30 mouse cellular contexts compared by ENCODE assay signal in the genomic region with DNA sequence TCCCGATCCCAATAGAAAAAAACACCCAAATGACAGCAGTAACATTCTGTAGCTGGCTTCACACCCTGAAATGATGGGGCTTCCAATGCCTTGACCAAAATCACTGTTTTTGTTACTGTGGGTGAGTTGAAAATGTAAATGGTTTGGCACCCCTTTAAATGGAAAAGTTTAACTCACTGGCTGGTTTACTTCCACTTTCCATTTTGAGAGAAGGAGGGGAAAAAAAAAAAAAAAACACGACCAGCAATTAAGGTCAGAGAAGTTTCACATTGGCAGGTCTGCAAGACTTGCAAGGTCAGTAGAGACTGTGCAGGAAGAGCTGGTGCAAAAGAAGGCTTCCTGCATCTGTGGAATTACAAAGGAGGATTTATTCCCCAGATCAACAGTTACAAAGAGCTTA.
DNase-seq lines count a peak whose midpoint lies in the region; ATAC-seq and TF ChIP-seq lines count a peak whose summit lies in the region.
"Had no signal": no experiment of that assay in that cellular context is flagged by ENCODE, and none has a peak within 500 bp of the region (broad histone marks: within the 10 kb centered on the region; RNA-seq: fewer than 3 reads in every experiment).

No protein-coding gene starts in this region.

- no peaks in the 10 kb centered on the region for H3K36me3 ChIP-seq in kidney, adult 2 months (ENCODE audit: control insufficient read depth, insufficient read depth, low read length)
- H3K36me3 ChIP-seq in splenic B cell, adult 2 months (ENCODE audit: control insufficient read depth, insufficient read depth, low read length, poor library complexity, severe bottlenecking) = no peaks in the 10 kb centered on the region
- no peaks in the 10 kb centered on the region for H3K36me3 ChIP-seq in intestine, embryonic 16.5 days (ENCODE audit: control insufficient read depth, insufficient read depth, low read length)
- H3K36me3 ChIP-seq: embryonic facial prominence, embryonic 12.5 days; heart, embryonic 10.5 days; heart, embryonic 15.5 days; intestine, embryonic 15.5 days; midbrain, embryonic 13.5 days; neural tube, embryonic 13.5 days had no signal

- DNase-seq in adrenal gland, adult 2 months = peak; percentile 27
- DNase-seq in adrenal gland, adult 18-20 months (ENCODE audit: low spot score in 2 of 2) = no peak
- peak; percentile 10 for DNase-seq in kidney, adult 2 months
- no peak for DNase-seq in kidney, adult 9 months
- DNase-seq in ES-CJ7 (ENCODE audit: low read depth, low spot score) = peak; percentile 40
- peak; percentile 23 for DNase-seq in splenic B cell, adult 2 months (ENCODE audit: low read depth, low spot score)
- DNase-seq: adrenal gland, postnatal 25 days; cerebellum, adult 11 months; cerebellum, adult 9-10 months; cerebellum, postnatal 36 days; embryo, embryonic 11 days; gastrocnemius, postnatal 10 days; layer of hippocampus, adult 9-11 months; liver; lung, adult 2 months; lung, postnatal 10 days; thymus, postnatal 14 days had no signal

- H3K27ac ChIP-seq in kidney, adult 2 months (ENCODE audit: insufficient read depth, low read depth, low read length) = no peak overlapping the region
- H3K27ac ChIP-seq in intestine, embryonic 16.5 days (ENCODE audit: low read length) = no peak overlapping the region
- H3K27ac ChIP-seq: embryonic facial prominence, embryonic 12.5 days; heart, embryonic 10.5 days; heart, embryonic 15.5 days; hindbrain, postnatal 0 days; intestine, embryonic 15.5 days; kidney, postnatal 0 days; liver, embryonic 14.5 days; macrophage; midbrain, embryonic 13.5 days; neural tube, embryonic 13.5 days had no signal

- no peak overlapping the region for H3K4me2 ChIP-seq in intestine, embryonic 16.5 days (ENCODE audit: low read depth, low read length)
- H3K4me2 ChIP-seq: embryonic facial prominence, embryonic 12.5 days; heart, embryonic 15.5 days; intestine, embryonic 15.5 days; midbrain, embryonic 13.5 days; neural tube, embryonic 13.5 days had no signal

- ATAC-seq in intestine, embryonic 16.5 days = no peak
- ATAC-seq: activated CD4-positive, CD25-positive, alpha-beta regulatory T cell, adult 4 months; forebrain, embryonic 16.5 days; hindbrain, postnatal 0 days; intestine, embryonic 15.5 days; midbrain, embryonic 13.5 days had no signal

- no peaks in the 10 kb centered on the region; the same call in 1 of the 2 replicates for H3K27me3 ChIP-seq in kidney, adult 2 months (replicated peaks; ENCODE audit: control insufficient read depth, insufficient read depth, low read length)
- H3K27me3 ChIP-seq in splenic B cell, adult 2 months (ENCODE audit: control insufficient read depth, insufficient read depth, low read length, poor library complexity, severe bottlenecking) = no peaks in the 10 kb centered on the region
- H3K27me3 ChIP-seq in intestine, embryonic 16.5 days (replicated peaks; ENCODE audit: control insufficient read depth, insufficient read depth, low read length) = no peaks in the 10 kb centered on the region
- H3K27me3 ChIP-seq: embryonic facial prominence, embryonic 12.5 days; heart, embryonic 15.5 days; intestine, embryonic 15.5 days had no signal

- H3K4me1 ChIP-seq in kidney, adult 2 months (ENCODE audit: control insufficient read depth, insufficient read depth, low read length) = peaks cover 9% of the 10 kb centered on the region; the same call in 1 of the 2 replicates
- no peaks in the 10 kb centered on the region for H3K4me1 ChIP-seq in intestine, embryonic 16.5 days (ENCODE audit: control insufficient read depth, insufficient read depth, low read length)
- H3K4me1 ChIP-seq: intestine, embryonic 15.5 days had no signal

- no peak for TF ChIP-seq CTCF in kidney, adult 2 months (conservative IDR thresholded peaks at IDR 0.05; ENCODE audit: insufficient read depth, insufficient read length, low read depth, low read length)

- H3K9ac ChIP-seq in intestine, embryonic 16.5 days (ENCODE audit: low read depth, low read length) = no peak overlapping the region
- H3K9ac ChIP-seq: embryonic facial prominence, embryonic 12.5 days; heart, embryonic 15.5 days; intestine, embryonic 15.5 days; liver, embryonic 14.5 days; midbrain, embryonic 13.5 days; neural tube, embryonic 13.5 days had no signal

- no peak overlapping the region for H3K4me3 ChIP-seq in kidney, adult 2 months (ENCODE audit: insufficient read depth, low read depth, low read length)
- H3K4me3 ChIP-seq in intestine, embryonic 16.5 days (ENCODE audit: low read length) = no peak overlapping the region
- H3K4me3 ChIP-seq: embryonic facial prominence, embryonic 12.5 days; heart, embryonic 10.5 days; heart, embryonic 15.5 days; intestine, embryonic 15.5 days; midbrain, embryonic 13.5 days; neural tube, embryonic 13.5 days had no signal

- no peak for TF ChIP-seq POLR2A in kidney, adult 2 months (IDR thresholded peaks at IDR 0.05; ENCODE audit: low read depth, low read length)

- H3K9me3 ChIP-seq in intestine, embryonic 16.5 days (ENCODE audit: control insufficient read depth, low read length) = no peaks in the 10 kb centered on the region
- H3K9me3 ChIP-seq: embryonic facial prominence, embryonic 12.5 days; heart, embryonic 10.5 days; heart, embryonic 15.5 days; intestine, embryonic 15.5 days; midbrain, embryonic 13.5 days; neural tube, embryonic 13.5 days had no signal

- WGBS in kidney, adult 2 months = 36% methylated on average over 2 of the region's 2 CpGs
- 53% methylated on average over 2 of the region's 2 CpGs for WGBS in intestine, embryonic 16.5 days

Comparison
In these comparisons a context has a peak if more than half of its experiments do, and no peak if none do; other contexts are left out.
1. DNase-seq: peak in adrenal gland, adult 2 months (single experiment), kidney, adult 2 months (single experiment), ES-CJ7 (single experiment) and splenic B cell, adult 2 months (single experiment); none in adrenal gland, adult 18-20 months (0 of 2) and kidney, adult 9 months (single experiment).